Mouse (Mus musculus) ES-Bruce4 (cell line): ENCODE data around the gene Frmd4a.

ENCODE experiments used
- CTCF ChIP-seq: IDR thresholded peaks from one replicate; pipeline ENCODE4 v1.8.1; 2011; ENCODE audit warnings: low read depth, low read length
- POLR2A ChIP-seq: IDR thresholded peaks from one replicate; pipeline ENCODE4 v1.8.1; 2011; ENCODE audit warnings: low read length; ENCODE audit not compliant: insufficient read depth

DNA sequence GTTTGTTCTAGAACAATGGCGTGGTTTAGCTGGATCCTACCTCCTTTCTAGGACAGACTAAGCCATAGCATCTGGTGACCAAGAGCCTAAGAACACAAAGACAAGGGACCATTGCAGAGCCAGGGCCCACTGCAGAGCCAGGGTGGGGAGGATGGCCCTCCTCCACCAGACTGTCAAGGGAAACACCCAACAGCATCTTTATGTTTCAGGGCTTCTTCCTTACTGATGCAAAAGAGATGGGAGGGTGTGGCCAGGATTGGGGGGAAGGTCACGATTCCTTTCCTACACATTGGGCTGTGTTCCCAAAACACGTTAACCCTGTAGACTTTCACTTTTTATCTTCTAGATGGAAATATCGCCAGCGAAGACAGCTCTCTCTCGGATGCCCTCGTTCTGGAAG lies 579.5 kb downstream of the Frmd4a start:
- TF ChIP-seq CTCF (no peak), POLR2A (peak; percentile 26)
